Mouse (Mus musculus) layer of hippocampus, adult 9-10 months (tissue): ENCODE measurements around the gene Edn2.

Experiments used
- DNase-seq: peaks from one replicate; pipeline ENCODE4 v3.0.0; 2022; ENCODE audit warnings: low spot score

Edn2 gene

DNA sequence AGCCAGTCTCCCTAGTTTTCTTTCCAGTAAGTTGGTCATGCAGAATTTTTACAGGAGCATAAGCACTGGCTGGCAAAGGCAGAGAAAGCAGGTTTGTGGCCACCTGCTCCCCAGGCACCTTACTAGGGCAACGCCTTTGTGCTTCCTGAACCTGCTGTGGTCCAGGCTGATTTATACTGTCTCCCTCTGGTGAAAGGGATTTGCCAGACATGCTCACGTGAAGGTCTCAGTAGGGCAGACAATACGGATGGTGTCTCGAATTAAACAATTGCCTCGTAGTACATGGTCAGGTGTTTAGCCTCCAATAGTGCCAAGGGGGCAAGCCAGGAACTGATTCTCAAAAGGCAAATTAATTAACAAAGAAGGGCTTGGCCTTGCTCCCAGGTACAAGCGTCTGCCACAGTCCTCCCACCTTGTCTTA lies 45.5 kb downstream of the Edn2 start:
- DNase-seq: no peak

GRCm38 (mm10) chr4:120212080-120212479 lies 51.1 kb downstream of the Edn2 start:
- no peak for DNase-seq

GRCm38 (mm10) chr4:120212812-120213211 lies 51.8 kb downstream of the Edn2 start:
- DNase-seq: no peak

DNA sequence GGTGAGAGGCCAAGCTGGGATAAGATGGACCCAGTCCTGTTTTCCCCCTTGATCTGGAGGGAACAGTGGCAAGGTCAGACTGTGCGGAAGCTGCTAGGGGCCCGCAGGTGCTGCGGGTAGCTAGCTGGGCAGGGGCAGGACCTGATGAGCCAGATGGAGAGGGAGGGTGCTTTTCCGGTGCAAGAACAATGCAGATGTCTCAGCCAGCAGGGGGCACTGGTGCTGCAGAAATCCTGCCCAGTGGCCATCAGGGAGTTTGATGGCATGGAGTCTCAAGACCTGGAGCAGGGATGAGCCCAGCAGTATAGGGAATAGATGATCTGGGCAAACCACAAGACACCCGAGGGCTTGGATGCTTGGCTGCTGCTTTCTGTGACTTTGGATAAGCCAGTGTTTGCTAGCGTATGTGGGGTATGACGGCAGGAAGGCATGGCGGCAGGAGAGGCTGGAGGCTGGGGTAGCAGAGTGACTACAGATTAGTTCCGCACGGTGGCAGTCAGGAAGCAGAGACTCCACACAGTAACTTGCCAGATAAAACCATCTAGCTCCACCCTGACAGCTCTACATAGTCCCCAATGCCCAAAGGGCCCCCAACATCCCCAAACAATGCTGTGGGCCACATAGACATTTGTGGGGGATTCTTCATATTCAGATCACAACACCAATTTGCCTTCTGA lies 55.0 kb downstream of the Edn2 start:
- peak; percentile 22 for DNase-seq

DNA sequence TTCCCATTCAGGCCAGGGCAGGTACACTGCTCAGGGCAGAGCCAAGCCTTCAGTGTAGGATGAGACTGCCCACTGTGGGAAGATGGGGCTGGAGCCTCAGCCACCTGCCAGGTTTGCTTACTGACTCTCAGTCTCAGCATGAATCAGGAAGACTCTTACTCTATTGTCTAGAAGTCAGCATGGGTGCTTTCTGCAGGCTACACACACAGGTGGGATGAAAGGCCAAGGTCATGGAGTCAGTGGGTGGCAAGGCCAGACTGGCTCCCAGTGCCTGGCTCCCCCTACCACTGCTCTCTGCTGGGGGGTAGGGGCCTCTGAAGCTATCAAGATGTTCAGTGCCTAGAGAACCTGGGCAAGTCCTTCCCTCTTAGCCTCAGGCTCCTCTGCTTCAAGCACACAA lies 55.9 kb downstream of the Edn2 start:
- no peak for DNase-seq
